Comparison of ENCODE assay signal across 8 mouse cellular contexts in genomic region chr13:94285281-94285871, GRCm38 (mm10). TPM values are rescaled to one million over a fixed set of nuclear protein-coding genes. Genes with fewer than 3 reads are reported as not detected.
A peak's percentile ranks its signal among the peaks of the same experiment; 100 is the strongest.
DNase-seq lines count a peak whose midpoint lies in the region; TF ChIP-seq lines count a peak whose summit lies in the region.

TSS of gene Scamp1 (minus strand) at chr13:94285857.

- H3K4me3 ChIP-seq in left cerebral cortex, adult 2 months, result peak within 1 kb of the TSS; percentile 95
- peak within 1 kb of the TSS; percentile 84 for H3K4me3 ChIP-seq in macrophage (ENCODE audit: inconsistent target)

- no peaks in the 10 kb centered on the region for H3K36me3 ChIP-seq in macrophage (ENCODE audit: inconsistent target)

- under 1% methylated on average over 55 of the region's 62 CpGs for WGBS in macrophage (ENCODE audit: missing documents)

- H3K79me2 ChIP-seq in macrophage (ENCODE audit: inconsistent target), result peaks cover 44% of the 10 kb centered on the region

- intact Hi-C loops in left cerebral cortex, adult 2 months (cut with DNase I), result loop anchor here (2.0 kb wide), 1 partner anchor 73 kb away; the partner anchor contains the start of gene Ap3b1

- DNase-seq in adipocyte (ENCODE audit: low spot score), result peak; percentile 79
- peak; percentile 92 for DNase-seq in embryo, embryonic 10 days (ENCODE audit: low spot score)
- peak; percentile 92 for DNase-seq in gastrocnemius, postnatal 10 days
- DNase-seq in hindlimb bud, embryonic 11.5 days (ENCODE audit: extremely low spot score, low read depth, low spot score), result peak; percentile 71
- DNase-seq in left cerebral cortex, adult 2 months (ENCODE audit: extremely low spot score in 1 of 2, low spot score in 2 of 2), result peak; percentile 93 to 94
- DNase-seq in right cerebral cortex, adult 18-20 months, result peak; percentile 94
- DNase-seq in urinary bladder, adult 2 months (ENCODE audit: low spot score), result peak; percentile 93

- peak within 1 kb of the TSS; percentile 88 for H3K27ac ChIP-seq in left cerebral cortex, adult 2 months
- peak within 1 kb of the TSS; percentile 63 for H3K27ac ChIP-seq in macrophage

- TF ChIP-seq CTCF in left cerebral cortex, adult 2 months (IDR thresholded peaks at IDR 0.05), result no peak

RNA-seq across cellular contexts. Expression of gene Scamp1, which starts in this region (rescaled TPM):
- total RNA-seq in gastrocnemius, postnatal 10 days (2021), result 10 to 100 TPM; 19.0 to 22.5 TPM
- 100 to 1,000 TPM; 172 to 178 TPM for total RNA-seq in left cerebral cortex, adult 2 months (2021)
- total RNA-seq in macrophage (2018; cell fraction: chromatin; rRNA removed), result 10 to 100 TPM in 24 of 26 experiments, 1 to 10 TPM in 2; 7.7 to 28.2 (median 15.4) TPM
- 10 to 100 TPM; 24.7 to 41.2 (median 34.7) TPM for total RNA-seq in macrophage (2018; cell fraction: cytosol; rRNA removed)
- 10 to 100 TPM; 20.9 to 43.8 (median 29.6) TPM for total RNA-seq in macrophage (2018; cell fraction: nucleus; rRNA removed)
- 21.9 to 37.1 TPM (median 33.0 TPM) in 3 replicates for polyA plus RNA-seq in macrophage (2018)
- 36.3 and 39.0 TPM in 2 replicates for polyA plus RNA-seq in urinary bladder, adult 2 months (2012; rRNA removed)

Comparison
In these comparisons a context has a peak if more than half of its experiments do, and no peak if none do; other contexts are left out.
1. Peak in every context shown above with its lines: DNase-seq, H3K4me3 ChIP-seq and H3K27ac ChIP-seq.
2. RNA of gene Scamp1 (total RNA-seq): 172 to 178 TPM in left cerebral cortex, adult 2 months; 19.0 to 22.5 TPM in gastrocnemius, postnatal 10 days; every median in the first group is over 4 times any median in the second.